Mouse (Mus musculus) CH12.LX (cell line): ENCODE measurements around the gene Ube2v1. TPM values are rescaled to one million over a fixed set of nuclear protein-coding genes. Genes with fewer than 3 reads are reported as not detected.

Source experiments
- DNase-seq: peaks from one replicate; pipeline ENCODE4 v3.0.0-alpha.2; 2013; ENCODE audit errors: extremely low read depth
- H3K27ac ChIP-seq: 2 replicates; pipeline ENCODE4 v1.5.1; 2012; ENCODE audit warnings: low read depth, mild to moderate bottlenecking, control low read depth, moderate library complexity; ENCODE audit not compliant: insufficient read depth
- H3K27me3 ChIP-seq: replicated peaks from 2 replicates; pipeline ENCODE3; 2012; ENCODE audit warnings: inconsistent platforms
- H3K36me3 ChIP-seq, 2 experiments: replicated peaks in 1 of 2; 2 replicates each; pipeline versions ENCODE3 to v1.6.1; 2012; ENCODE audit warnings: inconsistent platforms in 1 of 2, low read length in 1 of 2, mild to moderate bottlenecking in 1 of 2, mixed read lengths in 1 of 2, moderate library complexity in 1 of 2; ENCODE audit not compliant: control insufficient read depth in 1 of 2, insufficient read depth in 1 of 2
- H3K4me1 ChIP-seq, 2 experiments: 2 replicates each; pipeline ENCODE4 v1.6.1; 2012; ENCODE audit warnings: inconsistent platforms in 1 of 2, moderate library complexity in 1 of 2; ENCODE audit not compliant: insufficient read depth in 2 of 2, control insufficient read depth in 1 of 2
- H3K4me2 ChIP-seq: 2 replicates; pipeline ENCODE4 v1.6.1; 2012; ENCODE audit warnings: low read depth, mild to moderate bottlenecking, control low read depth; ENCODE audit not compliant: poor library complexity, insufficient read depth, severe bottlenecking
- H3K4me3 ChIP-seq, 3 experiments: fragments of 150-350 bp in 1 of 3; sonication (generic) in 1 of 3; replicated peaks in 1 of 3; 2 replicates each; pipeline versions ENCODE3 to v1.5.1; 2011 to 2012; ENCODE audit warnings: low read depth in 2 of 3, low read length in 2 of 3, mild to moderate bottlenecking in 2 of 3, moderate library complexity in 2 of 3, control low read depth in 1 of 3, improper control_type of control experiment in 1 of 3, inconsistent platforms in 1 of 3, mixed read lengths in 1 of 3; ENCODE audit not compliant: poor library complexity in 1 of 3
- H3K79me2 ChIP-seq: replicated peaks from 2 replicates; pipeline ENCODE4 v1.6.1; 2012; ENCODE audit warnings: mild to moderate bottlenecking, moderate library complexity; ENCODE audit not compliant: control insufficient read depth, poor library complexity, insufficient read depth, severe bottlenecking; ENCODE audit errors: extremely low read depth
- H3K9ac ChIP-seq: 2 replicates; pipeline ENCODE4 v1.6.1; 2012; ENCODE audit warnings: low read depth, mild to moderate bottlenecking, control low read depth, moderate library complexity; ENCODE audit not compliant: insufficient read depth
- H3K9me3 ChIP-seq: replicated peaks from 2 replicates; pipeline ENCODE3; 2012; ENCODE audit warnings: low read length, inconsistent platforms, mixed read lengths
- BHLHE40 ChIP-seq: IDR thresholded peaks from 2 replicates; pipeline ENCODE4 v1.6.1; 2011; ENCODE audit warnings: mild to moderate bottlenecking, low read depth, low read length, improper control_type of control experiment
- CHD2 ChIP-seq: IDR thresholded peaks from 2 replicates; pipeline ENCODE4 v1.6.1; 2011; ENCODE audit warnings: low read length, improper control_type of control experiment
- E2F4 ChIP-seq: IDR thresholded peaks from 2 replicates; pipeline ENCODE4 v1.6.1; 2011; ENCODE audit warnings: low read depth, low read length, improper control_type of control experiment; ENCODE audit not compliant: insufficient replicate concordance
- ELF1 ChIP-seq: IDR thresholded peaks from 2 replicates; pipeline ENCODE4 v1.6.1; 2014; ENCODE audit warnings: low read depth, mild to moderate bottlenecking, inconsistent platforms, low read length, improper control_type of control experiment
- EP300 ChIP-seq: IDR thresholded peaks from 2 replicates; pipeline ENCODE4 v1.6.1; 2011; ENCODE audit warnings: low read length, improper control_type of control experiment
- GABPA ChIP-seq: IDR thresholded peaks from 2 replicates; pipeline ENCODE4 v1.6.1; 2012; ENCODE audit warnings: low read depth, low read length, improper control_type of control experiment, inconsistent platforms; ENCODE audit not compliant: insufficient replicate concordance
- HCFC1 ChIP-seq: IDR thresholded peaks from 2 replicates; pipeline ENCODE4 v1.6.1; 2012; ENCODE audit warnings: low read depth, mild to moderate bottlenecking, inconsistent platforms, low read length, improper control_type of control experiment
- IRF4 ChIP-seq: IDR thresholded peaks from 2 replicates; pipeline ENCODE4 v1.6.1; 2014; ENCODE audit warnings: low read depth, mild to moderate bottlenecking, inconsistent platforms, low read length, improper control_type of control experiment
- JUN ChIP-seq: IDR thresholded peaks from 2 replicates; pipeline ENCODE4 v1.6.1; 2011; ENCODE audit warnings: low read depth, mild to moderate bottlenecking, low read length, improper control_type of control experiment, moderate library complexity; ENCODE audit not compliant: insufficient read depth
- KAT2A ChIP-seq: IDR thresholded peaks from 2 replicates; pipeline ENCODE4 v1.6.1; 2012; ENCODE audit warnings: low read length, improper control_type of control experiment, inconsistent platforms; ENCODE audit not compliant: insufficient replicate concordance
- MEF2A ChIP-seq: IDR thresholded peaks from 2 replicates; pipeline ENCODE4 v1.6.1; 2014; ENCODE audit warnings: low read depth, mild to moderate bottlenecking, inconsistent platforms, low read length, improper control_type of control experiment, borderline replicate concordance
- MXI1 ChIP-seq: IDR thresholded peaks from 2 replicates; pipeline ENCODE4 v1.6.1; 2011; ENCODE audit warnings: mild to moderate bottlenecking, low read depth, low read length, improper control_type of control experiment
- MYC ChIP-seq: IDR thresholded peaks from 2 replicates; pipeline ENCODE4 v1.6.1; 2011; ENCODE audit warnings: low read depth, mild to moderate bottlenecking, improper control_type of control experiment, low read length
- NRF1 ChIP-seq: IDR thresholded peaks from 2 replicates; pipeline ENCODE4 v1.6.1; 2014; ENCODE audit warnings: low read depth, mild to moderate bottlenecking, inconsistent platforms, low read length, improper control_type of control experiment, moderate library complexity
- POLR2A ChIP-seq: IDR thresholded peaks from 2 replicates; pipeline ENCODE4 v1.6.1; 2011; ENCODE audit warnings: low read depth, mild to moderate bottlenecking, improper control_type of control experiment, low read length
- RAD21 ChIP-seq: IDR thresholded peaks from 2 replicates; pipeline ENCODE4 v1.6.1; 2011; ENCODE audit warnings: low read depth, mild to moderate bottlenecking, low read length, improper control_type of control experiment, moderate library complexity
- RCOR1 ChIP-seq: conservative IDR thresholded peaks from 2 replicates; pipeline ENCODE4 v1.6.1; 2012; ENCODE audit warnings: low read depth, mild to moderate bottlenecking, inconsistent platforms, low read length, improper control_type of control experiment
- SMC3 ChIP-seq: IDR thresholded peaks from 2 replicates; pipeline ENCODE4 v1.6.1; 2011; ENCODE audit warnings: low read depth, low read length, improper control_type of control experiment
- TBP ChIP-seq: conservative IDR thresholded peaks from 2 replicates; pipeline ENCODE4 v1.6.1; 2011; ENCODE audit warnings: low read depth, low read length, improper control_type of control experiment
- TCF12 ChIP-seq: IDR thresholded peaks from 2 replicates; pipeline ENCODE4 v1.6.1; 2014; ENCODE audit warnings: low read depth, mild to moderate bottlenecking, inconsistent platforms, low read length, improper control_type of control experiment
- USF1 ChIP-seq: IDR thresholded peaks from 2 replicates; pipeline ENCODE4 v1.6.1; 2014; ENCODE audit warnings: low read depth, mild to moderate bottlenecking, inconsistent platforms, low read length, improper control_type of control experiment
- USF2 ChIP-seq: conservative IDR thresholded peaks from 2 replicates; pipeline ENCODE4 v1.6.1; 2011; ENCODE audit warnings: low read depth, low read length, improper control_type of control experiment
- ZC3H11A ChIP-seq: IDR thresholded peaks from 2 replicates; pipeline ENCODE4 v1.6.1; 2012; ENCODE audit warnings: low read depth, mild to moderate bottlenecking, inconsistent platforms, low read length, improper control_type of control experiment
- ZNF384 ChIP-seq: IDR thresholded peaks from 2 replicates; pipeline ENCODE4 v1.6.1; 2012; ENCODE audit warnings: low read depth, low read length, improper control_type of control experiment, inconsistent platforms
- dilution Hi-C: fragments of 300-500 bp; cut with MboI; formaldehyde crosslinking; loops from 2 replicates; pipeline ENCODE4 v1.14.3; 2020; ENCODE audit warnings: low sequenced_read_pairs; ENCODE audit not compliant: extremely low pct_unique_long_range_greater_than_20kb, extremely low pct_ligation_motif_present
- in situ Hi-C: fragments of 300-500 bp; cut with MboI; formaldehyde crosslinking; loops from 3 replicates; pipeline ENCODE4 v1.14.3; 2019; ENCODE audit warnings: low sequenced_read_pairs, low pct_ligation_motif_present, low pct_unique_long_range_greater_than_20kb, mixed read lengths
- polyA plus RNA-seq: library from polyadenylated mRNA; unstranded; fragments of >175 nt; gene quantifications from 2 replicates; pipeline ENCODE4 v1.2.1, GENCODE M21; 2012; ENCODE audit warnings: low read depth; ENCODE audit not compliant: insufficient read length
- total RNA-seq, 2 experiments: library from RNA; depleted of rRNA; stranded (reverse); fragments of 300-350 nt in 1 of 2; fragments of >200 nt in 1 of 2; gene quantifications; 2 replicates each; pipeline ENCODE4 v1.2.3; 2012 to 2014

Gene Ube2v1
- total and polyA plus RNA-seq, 3 experiments, result 92.8 to 184 (median 126) TPM

GRCm38 (mm10) chr2:167656629-167657478 is 25.0 kb upstream of the Ube2v1 start (continued):
- peak; percentile 74 for TF ChIP-seq HCFC1
- TF ChIP-seq BHLHE40, result peak; percentile 96
- TF ChIP-seq MYC, result peak; percentile 97
- 0 out of 2 replicates have a peak, but pooled peaks have one; percentile 68 for TF ChIP-seq RCOR1
- peak; percentile 23; the same call in 1 of the 2 replicates for TF ChIP-seq NRF1
- TF ChIP-seq KAT2A, result 0 out of 2 replicates have a peak, but pooled peaks have one; percentile 50
- TF ChIP-seq USF1, result no peak
- no peak for TF ChIP-seq E2F4
- TF ChIP-seq ZNF384, result no peak
- no peak for TF ChIP-seq GABPA
- TF ChIP-seq SMC3, result no peak
- TF ChIP-seq IRF4, result peak; percentile 87
- TF ChIP-seq RAD21, result no peak
- TF ChIP-seq TCF12, result peak; percentile 76; the same call in 1 of the 2 replicates
- peak; percentile 96 for TF ChIP-seq ELF1
- TF ChIP-seq POLR2A, result peak; percentile 68; the same call in 1 of the 2 replicates
- TF ChIP-seq JUN, result no peak
- TF ChIP-seq MXI1, result peak; percentile 83

GRCm38 (mm10) chr2:167654911-167655600 is 23.2 kb upstream of the Ube2v1 start:
- dilution Hi-C loops, result no loop called here
- Histone ChIP-seq H3K27ac (no peak overlapping the region), H3K9me3 (no peaks in the 10 kb centered on the region), H3K36me3 (peaks cover 37 to 65% of the 10 kb centered on the region in 2 experiments), H3K4me3 (no peak overlapping the region)
- TF ChIP-seq ZC3H11A (no peak), ZNF384 (no peak), TBP (no peak), IRF4 (no peak), EP300 (no peak), USF2 (no peak), MEF2A (no peak), CHD2 (no peak), RCOR1 (no peak)
- TF ChIP-seq, all 38 proteins: peak for 0
- no peaks in the 10 kb centered on the region for H3K27me3 ChIP-seq
- no peak for DNase-seq
- in situ Hi-C loops, result no loop called here
- no peak overlapping the region for H3K4me2 ChIP-seq
- peaks cover 32 to 47% of the 10 kb centered on the region in 2 experiments for H3K4me1 ChIP-seq
- H3K79me2 ChIP-seq, result peaks cover 42% of the 10 kb centered on the region
- H3K9ac ChIP-seq, result no peak overlapping the region
